Mouse (Mus musculus) cortical plate, adult 2 months (tissue): ENCODE measurements at regions not wholly inside any gene's neighbourhood (a gene's known extent, or its start where the extent isn't known, plus 50 kb on each side); places are given as distances from the start of the nearest gene placed in this dataset.
"Not testable (repeated sequence)": the region's sequence is repeated elsewhere in the genome, so short reads cannot be mapped to it uniquely, and the experiment has no call there.

Source experiments
- H3K27ac ChIP-seq: fragments of 200-500 bp; 2 replicates; pipeline ENCODE4 v1.5.1; 2012; ENCODE audit warnings: low read length, control low read depth, inconsistent platforms; ENCODE audit not compliant: insufficient read depth
- H3K4me1 ChIP-seq: fragments of 200-500 bp; 2 replicates; pipeline ENCODE4 v1.6.1; 2011; ENCODE audit warnings: low read length; ENCODE audit not compliant: control insufficient read depth, insufficient read depth
- H3K4me3 ChIP-seq: fragments of 200-500 bp; 2 replicates; pipeline ENCODE4 v1.5.1; 2011; ENCODE audit warnings: mild to moderate bottlenecking, low read length, control low read depth; ENCODE audit not compliant: insufficient read depth
- CTCF ChIP-seq: fragments of 200-500 bp; IDR thresholded peaks from 2 replicates; pipeline ENCODE4 v1.5.1; 2011; ENCODE audit warnings: mild to moderate bottlenecking, control low read depth, low read length; ENCODE audit not compliant: insufficient read depth; ENCODE audit errors: extremely low read depth
- POLR2A ChIP-seq: fragments of 200-500 bp; IDR thresholded peaks from 2 replicates; pipeline ENCODE4 v1.6.1; 2011; ENCODE audit warnings: mild to moderate bottlenecking, low read length, control low read depth; ENCODE audit not compliant: insufficient read depth; ENCODE audit errors: extremely low read depth

DNA sequence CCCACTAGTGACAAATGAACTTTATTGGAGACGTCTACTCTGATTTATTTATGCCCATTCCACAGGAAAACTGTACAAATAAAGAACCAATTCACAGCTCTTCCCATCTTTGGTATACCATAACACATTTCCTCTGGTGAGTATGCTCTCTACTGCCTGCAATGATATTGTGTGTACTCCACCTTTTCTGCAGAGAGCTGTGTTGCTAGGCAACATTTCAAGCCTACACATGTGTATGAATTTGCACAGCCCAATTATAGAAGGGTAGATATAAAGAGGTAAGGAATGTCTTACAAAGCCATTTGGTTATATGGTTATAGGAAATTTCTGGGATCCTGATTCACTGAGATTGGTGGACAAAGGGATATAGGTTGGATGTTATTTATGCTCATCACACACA is 227.4 kb downstream of the 4931408C20Rik start:
- Histone ChIP-seq H3K4me1 (no peaks in the 10 kb centered on the region), H3K27ac (no peak overlapping the region), H3K4me3 (no peak overlapping the region)
- TF ChIP-seq POLR2A: no peak
- TF ChIP-seq CTCF: no peak

DNA sequence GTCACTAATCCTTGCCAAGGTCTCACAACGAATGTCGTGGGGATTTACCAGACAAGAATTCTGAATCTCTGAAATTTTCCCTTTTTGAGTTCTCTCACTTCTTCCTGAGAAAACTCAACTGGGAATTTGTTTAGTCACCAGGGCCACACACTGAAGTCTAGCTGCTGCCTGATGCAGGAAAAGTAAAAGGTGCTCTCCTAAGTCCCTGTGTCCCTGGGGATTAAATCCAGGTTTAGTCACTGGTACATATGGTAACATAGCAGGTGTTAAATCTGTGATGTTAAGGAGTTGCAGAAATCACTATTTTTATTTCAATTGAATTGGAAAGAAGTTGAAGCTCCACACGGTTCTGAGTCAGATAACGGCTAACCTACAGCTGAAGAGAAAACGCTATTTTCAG is 260.9 kb downstream of the 4931408C20Rik start:
- Histone ChIP-seq H3K4me3 (no peak overlapping the region), H3K27ac (no peak overlapping the region), H3K4me1 (no peaks in the 10 kb centered on the region)
- TF ChIP-seq CTCF: no peak
- TF ChIP-seq POLR2A: no peak

DNA sequence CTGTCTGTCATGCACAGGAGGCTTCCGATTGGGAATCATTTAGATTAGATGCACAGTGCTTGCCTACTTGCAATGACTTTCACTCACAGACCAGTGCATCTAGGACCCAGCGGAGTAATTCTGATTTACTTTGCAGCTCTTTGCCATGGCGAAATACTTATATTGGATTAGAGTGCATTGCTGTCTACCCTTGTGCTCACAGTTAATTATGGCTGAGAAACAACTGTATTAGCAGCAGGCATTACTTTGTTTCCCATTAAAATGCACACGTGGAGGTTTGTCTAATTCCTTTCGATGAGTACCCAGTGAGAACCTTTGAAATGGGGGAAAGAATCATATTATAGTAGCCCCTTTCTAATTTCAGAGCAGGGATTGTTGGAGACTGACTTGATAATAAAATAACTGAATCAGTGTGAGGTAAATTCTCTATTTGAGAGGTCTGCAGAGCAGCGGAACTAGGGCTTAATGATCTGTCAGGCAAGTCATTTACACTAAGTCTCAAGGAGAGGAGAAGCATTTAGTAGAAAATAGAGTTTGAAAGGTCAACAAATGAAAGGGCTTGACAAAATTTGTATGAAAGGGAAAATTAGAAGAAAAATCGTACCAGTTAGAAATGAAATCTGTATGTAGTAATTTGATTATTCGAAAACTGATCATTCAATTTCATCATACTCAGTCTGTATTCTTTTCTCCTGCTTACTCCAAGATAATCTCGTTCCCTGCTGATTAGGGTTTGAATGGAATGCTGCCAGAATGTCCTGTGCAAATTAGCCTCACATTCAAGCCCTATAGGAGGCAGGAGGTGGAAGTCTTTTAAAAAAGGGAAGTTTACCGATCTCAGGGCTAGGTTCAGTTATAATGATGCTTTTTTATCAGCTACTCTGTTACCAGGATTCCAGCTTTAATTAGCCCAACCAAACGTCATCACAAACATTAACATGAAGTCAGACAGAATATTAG is 299.0 kb downstream of the 4931408C20Rik start:
- no peak overlapping the region for H3K4me3 ChIP-seq
- no peak overlapping the region for H3K27ac ChIP-seq
- H3K4me1 ChIP-seq: no peaks in the 10 kb centered on the region
- TF ChIP-seq CTCF (no peak), POLR2A (no peak)

DNA sequence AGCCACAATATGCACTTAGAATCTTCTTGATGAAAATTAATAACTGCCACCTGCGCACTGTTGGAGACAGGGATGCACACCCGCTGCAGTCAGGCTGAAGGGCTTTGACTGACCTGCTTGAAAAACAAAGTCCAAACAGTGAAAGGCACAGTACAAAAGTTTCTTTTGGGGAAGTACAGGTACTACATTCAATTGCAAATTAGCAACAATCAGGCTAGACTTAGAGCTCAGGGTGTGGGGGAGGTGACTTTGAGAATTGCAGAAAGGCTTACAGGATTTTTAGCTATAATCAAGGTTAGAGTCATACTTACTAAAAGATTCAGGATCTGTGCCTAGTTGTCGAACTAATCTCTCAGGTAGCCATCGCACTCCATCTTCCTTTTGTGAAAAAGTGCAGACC is 346.7 kb downstream of the 4931408C20Rik start:
- Histone ChIP-seq H3K27ac (no peak overlapping the region), H3K4me1 (no peaks in the 10 kb centered on the region), H3K4me3 (no peak overlapping the region)
- TF ChIP-seq CTCF (no peak), POLR2A (no peak)

DNA sequence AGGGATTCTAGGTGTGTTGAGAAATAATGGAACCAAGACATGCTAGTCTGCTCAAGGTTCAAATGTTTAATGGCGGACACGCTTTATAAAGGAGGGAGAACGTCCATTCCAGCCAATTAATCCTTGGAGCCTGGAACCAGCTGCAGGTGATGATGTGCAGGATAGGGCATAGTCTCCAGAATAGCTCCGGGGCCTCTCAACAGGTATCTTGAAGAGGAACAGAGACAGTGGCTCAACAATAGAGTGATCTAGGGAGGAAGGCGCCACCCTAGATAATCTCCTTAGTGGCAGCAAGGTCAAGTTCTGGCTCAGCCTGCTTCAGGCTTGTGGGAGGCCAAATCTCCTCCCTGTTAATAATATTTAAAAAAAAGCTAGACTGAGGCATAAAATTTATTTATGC is 347.4 kb downstream of the 4931408C20Rik start:
- H3K4me3 ChIP-seq, H3K27ac ChIP-seq, H3K4me1 ChIP-seq: not testable (repeated sequence)

DNA sequence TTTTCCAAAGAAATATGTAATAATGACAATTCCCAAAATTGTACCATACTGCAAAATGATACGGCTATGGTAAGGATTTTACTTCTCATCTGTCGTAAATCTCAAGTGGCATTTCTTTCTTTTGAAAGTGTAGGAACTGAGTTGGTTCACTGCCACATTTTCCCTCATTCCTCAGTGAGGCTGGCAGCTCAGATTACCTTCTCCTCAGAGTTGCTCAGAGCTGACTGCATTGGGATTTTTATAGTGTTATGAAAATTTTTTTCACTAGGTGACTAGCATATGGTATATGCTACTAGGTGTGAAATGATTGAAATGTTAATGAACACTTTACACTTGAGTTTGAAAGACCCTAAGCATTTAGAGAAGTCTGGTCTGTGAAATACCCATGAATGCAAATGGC is 397.7 kb downstream of the 4931408C20Rik start:
- no peak for TF ChIP-seq POLR2A
- TF ChIP-seq CTCF: no peak
- H3K4me3 ChIP-seq: no peak overlapping the region
- H3K27ac ChIP-seq: no peak overlapping the region
- H3K4me1 ChIP-seq: no peaks in the 10 kb centered on the region

DNA sequence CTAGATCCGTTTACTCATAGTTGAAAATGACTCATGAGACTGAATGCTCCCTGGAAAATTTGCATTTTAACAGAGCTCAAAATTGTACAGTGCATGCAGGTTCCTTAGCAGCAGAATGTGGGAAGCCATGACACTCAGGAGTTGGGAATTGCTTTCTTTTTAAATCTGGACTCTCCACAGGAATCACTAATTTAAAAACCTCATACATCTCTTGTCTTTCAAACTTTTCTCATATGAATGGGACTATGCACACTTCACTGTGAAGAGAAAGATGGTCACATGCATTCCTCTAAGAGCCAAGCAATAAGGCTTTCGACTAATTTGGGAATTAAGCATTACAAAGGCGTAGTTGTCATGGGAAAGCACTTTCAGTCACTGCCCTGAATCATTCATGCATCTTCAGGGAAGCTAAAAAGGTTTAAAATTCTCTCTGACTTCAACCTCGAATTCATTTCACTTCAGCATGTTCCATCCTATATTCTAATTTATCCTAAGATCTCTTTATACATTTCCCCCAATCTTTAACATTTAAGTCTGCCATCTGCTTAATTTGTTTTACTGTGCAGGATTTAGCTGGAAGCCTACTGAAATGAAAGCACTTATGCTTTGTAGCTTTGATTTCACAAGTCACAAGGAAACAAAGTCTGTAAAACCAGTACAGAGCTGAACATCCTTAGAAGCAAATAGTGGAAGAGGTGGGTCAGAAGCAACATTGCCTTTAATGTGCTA is 404.2 kb downstream of the 4931408C20Rik start:
- TF ChIP-seq CTCF: no peak
- TF ChIP-seq POLR2A: no peak
- Histone ChIP-seq H3K4me1 (no peaks in the 10 kb centered on the region; the same call in none of the 2 replicates), H3K4me3 (no peak overlapping the region), H3K27ac (peak overlapping the region; percentile 81)

DNA sequence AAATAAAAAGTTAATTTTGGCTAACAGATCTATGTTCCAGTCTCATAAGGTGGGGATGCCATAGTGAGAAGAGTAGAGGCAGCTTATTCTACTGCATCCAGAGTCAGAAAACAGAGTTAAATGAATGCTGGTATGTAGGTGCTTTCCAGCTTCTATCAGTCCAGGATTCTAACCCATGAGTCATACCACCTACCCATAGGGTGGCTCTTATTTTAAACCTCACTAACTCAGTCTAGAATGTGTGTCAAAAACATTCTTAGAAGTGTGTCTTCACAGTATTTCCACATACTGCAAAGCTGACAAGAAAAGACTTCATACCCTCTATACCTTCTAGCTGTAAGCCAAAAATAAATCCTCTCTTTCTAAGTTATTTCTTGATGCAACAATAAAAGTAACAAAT is 410.7 kb downstream of the 4931408C20Rik start:
- no peaks in the 10 kb centered on the region for H3K4me1 ChIP-seq
- TF ChIP-seq POLR2A (no peak), CTCF (no peak)
- no peak overlapping the region for H3K4me3 ChIP-seq
- H3K27ac ChIP-seq: no peak overlapping the region

DNA sequence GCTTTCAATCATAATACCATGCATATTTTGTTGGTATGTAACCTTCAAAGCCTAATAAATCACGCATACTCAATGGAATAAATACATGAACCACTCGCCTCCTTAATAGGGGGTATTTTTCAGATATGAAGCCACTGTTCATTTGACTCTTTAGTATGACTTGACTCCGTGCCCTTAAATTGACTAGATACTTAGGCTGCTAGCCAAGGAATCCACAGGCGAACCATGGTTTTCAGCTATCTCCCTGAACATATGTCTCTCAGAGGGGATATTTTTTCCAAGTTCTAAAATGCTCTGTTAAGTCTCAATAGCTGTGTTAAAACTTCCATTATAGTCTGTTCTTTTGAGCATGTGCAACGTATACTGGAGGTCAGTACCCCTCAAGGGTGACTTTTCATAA is 413.8 kb upstream of the Adgrb3 start:
- TF ChIP-seq CTCF (no peak), POLR2A (no peak)
- Histone ChIP-seq H3K4me1 (no peaks in the 10 kb centered on the region), H3K4me3 (no peak overlapping the region), H3K27ac (no peak overlapping the region)
